Mouse (Mus musculus) cerebellum, postnatal 36 days (tissue): ENCODE measurements at regions not wholly inside any gene's neighbourhood (a gene's known extent, or its start where the extent isn't known, plus 50 kb on each side); places are given as distances from the start of the nearest gene placed in this dataset.
A peak's percentile ranks its signal among the peaks of the same experiment; 100 is the strongest.

Source experiments
- DNase-seq, 2 experiments: peaks; one replicate each; pipeline ENCODE4 v3.0.0; 2021 to 2022; ENCODE audit warnings: mixed read lengths in 2 of 2

- DNase-seq, result no peak
These were observed 124.6 kb upstream of the Pax6 start for GRCm38 (mm10) chr2:105544099-105544498.

GRCm38 (mm10) chr2:105552092-105552491 lies 116.6 kb upstream of the Pax6 start:
- no peak for DNase-seq

- no peak for DNase-seq
These were observed 81.9 kb upstream of the Pax6 start for GRCm38 (mm10) chr2:105586782-105587181.

- DNase-seq, result no peak
These were observed 74.6 kb upstream of the Pax6 start for GRCm38 (mm10) chr2:105594131-105594530.

GRCm38 (mm10) chr2:105604553-105605116 lies 64.1 kb upstream of the Pax6 start:
- DNase-seq, result peak; percentile 41 to 44

GRCm38 (mm10) chr2:105607969-105608538 lies 60.6 kb upstream of the Pax6 start:
- peak; percentile 47 to 54 for DNase-seq

- DNase-seq, result peak; percentile 19 to 34
These were observed 59.9 kb upstream of the Pax6 start for GRCm38 (mm10) chr2:105608756-105609155.

- no peak for DNase-seq
These were observed 57.7 kb upstream of the Pax6 start for GRCm38 (mm10) chr2:105611014-105611413.

- DNase-seq, result no peak
These were observed 57.0 kb upstream of the Pax6 start for GRCm38 (mm10) chr2:105611651-105612050.

- DNase-seq, result no peak
These were observed 56.5 kb upstream of the Pax6 start for GRCm38 (mm10) chr2:105612051-105612664.

GRCm38 (mm10) chr2:105612706-105613105 lies 56.0 kb upstream of the Pax6 start:
- no peak for DNase-seq

- no peak for DNase-seq
These were observed 55.5 kb upstream of the Pax6 start for GRCm38 (mm10) chr2:105613243-105613642.

- peak; percentile 52 to 63 for DNase-seq
These were observed 52.6 kb upstream of the Pax6 start for GRCm38 (mm10) chr2:105615891-105616733.
